Mouse (Mus musculus) B cell, adult 2 months (primary cell): ENCODE measurements at regions not wholly inside any gene's neighbourhood (a gene's known extent, or its start where the extent isn't known, plus 50 kb on each side); places are given as distances from the start of the nearest gene placed in this dataset.

Experiments
- DNase-seq, 2 experiments: peaks; one replicate each; pipeline ENCODE4 v3.0.0; 2022

GRCm38 (mm10) chrX:12832709-12833108 lies 70.8 kb upstream of the Med14 start:
- no peak for DNase-seq

GRCm38 (mm10) chrX:12829165-12829564 lies 67.3 kb upstream of the Med14 start:
- no peak for DNase-seq

- DNase-seq, result no peak
These were observed 65.5 kb upstream of the Med14 start for GRCm38 (mm10) chrX:12827299-12827872.

GRCm38 (mm10) chrX:12826646-12827045 lies 64.8 kb upstream of the Med14 start:
- no peak for DNase-seq

GRCm38 (mm10) chrX:12825262-12825661 lies 63.4 kb upstream of the Med14 start:
- no peak for DNase-seq

GRCm38 (mm10) chrX:12824497-12824896 lies 62.6 kb upstream of the Med14 start:
- DNase-seq, result no peak

GRCm38 (mm10) chrX:12822777-12823176 lies 60.9 kb upstream of the Med14 start:
- DNase-seq, result no peak

- DNase-seq, result no peak
These were observed 51.3 kb upstream of the Med14 start for GRCm38 (mm10) chrX:12813083-12813660.
